Mouse (Mus musculus) B cell, adult 2 months (primary cell): ENCODE results near the gene Acaca.
A peak's percentile ranks its signal among the peaks of the same experiment; 100 is the strongest.
"Not testable (repeated sequence)": the region's sequence is repeated elsewhere in the genome, so short reads cannot be mapped to it uniquely, and the experiment has no call there.

Source experiments
- DNase-seq, 2 experiments: peaks; one replicate each; pipeline ENCODE4 v3.0.0; 2022

The Acaca gene

GRCm38 (mm10) chr11:84252425-84252824, 123.0 kb downstream of the Acaca start:
- DNase-seq = no peak

DNA sequence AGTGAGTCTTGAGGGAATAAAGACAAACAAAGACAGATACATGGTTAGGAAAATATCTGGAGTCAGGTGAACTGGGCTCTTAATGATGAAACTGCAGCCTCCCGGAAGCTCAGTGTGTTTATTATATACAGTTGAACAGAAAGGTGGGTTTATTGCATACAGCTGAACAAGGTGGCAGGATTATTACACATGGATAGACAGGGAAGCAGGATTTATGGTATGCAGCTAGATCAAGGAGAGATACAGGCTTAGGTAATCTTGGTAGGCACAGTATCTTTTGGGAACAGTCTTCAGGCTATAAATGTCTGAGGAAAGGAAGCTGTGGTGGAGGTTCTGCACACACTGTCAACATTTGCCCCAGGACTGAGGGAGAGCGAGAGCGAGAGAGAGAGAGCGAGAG, 126.4 kb downstream of the Acaca start:
- DNase-seq = no peak

DNA sequence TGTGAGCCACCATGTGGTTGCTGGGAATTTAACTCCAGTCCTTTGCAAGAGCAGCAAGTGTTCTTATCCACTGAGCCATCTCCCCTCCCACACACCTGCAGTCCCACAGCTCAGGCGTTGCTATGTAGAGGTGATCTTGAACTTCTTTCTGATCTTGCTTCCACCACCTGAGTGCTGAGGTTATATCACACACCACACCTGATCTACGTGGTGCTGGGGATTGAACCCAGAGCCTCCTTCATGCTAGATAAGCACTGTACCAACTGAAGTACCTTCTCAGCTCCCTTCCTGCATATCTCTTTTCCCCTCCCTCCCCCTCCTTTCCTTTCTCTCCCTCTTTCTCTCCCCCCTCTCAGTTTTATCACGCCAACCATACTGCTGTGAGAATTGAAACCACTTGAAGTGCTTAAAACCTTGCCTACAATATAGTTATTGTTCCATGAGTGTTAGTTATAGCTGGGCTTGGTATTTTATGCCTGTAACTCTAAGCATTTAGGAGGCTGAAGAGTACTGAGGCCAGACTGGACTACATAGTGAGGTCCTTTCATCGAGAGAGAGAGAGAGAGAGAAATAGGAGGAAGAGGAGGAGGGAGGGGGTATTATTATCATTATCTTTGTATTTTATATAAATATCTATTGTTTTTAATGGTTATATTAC, 128.7 kb downstream of the Acaca start:
- DNase-seq = no peak

DNA sequence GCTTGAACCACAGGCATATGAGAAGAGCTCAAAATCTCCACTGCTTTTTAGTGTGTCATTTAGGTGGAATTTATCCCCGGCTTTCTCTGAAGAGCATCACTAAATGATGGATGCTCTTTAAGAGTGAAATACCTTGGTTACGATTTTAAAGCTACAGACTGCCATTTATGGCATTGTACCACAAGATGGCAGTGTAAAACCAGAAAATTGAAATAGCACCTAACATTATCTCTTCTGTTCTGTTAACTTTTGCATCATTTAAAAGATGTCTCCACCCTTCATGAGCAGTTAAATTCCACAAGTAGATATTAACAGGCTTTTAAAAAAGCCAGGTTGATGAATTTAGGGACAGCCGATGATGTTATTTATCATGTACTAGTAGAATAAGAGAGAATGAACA, 135.0 kb downstream of the Acaca start:
- peak; percentile 11 to 29 for DNase-seq

- peak; percentile 41 to 50 for DNase-seq
Observed at GRCm38 (mm10) chr11:84268068-84268467, 138.6 kb downstream of the Acaca start.

DNA sequence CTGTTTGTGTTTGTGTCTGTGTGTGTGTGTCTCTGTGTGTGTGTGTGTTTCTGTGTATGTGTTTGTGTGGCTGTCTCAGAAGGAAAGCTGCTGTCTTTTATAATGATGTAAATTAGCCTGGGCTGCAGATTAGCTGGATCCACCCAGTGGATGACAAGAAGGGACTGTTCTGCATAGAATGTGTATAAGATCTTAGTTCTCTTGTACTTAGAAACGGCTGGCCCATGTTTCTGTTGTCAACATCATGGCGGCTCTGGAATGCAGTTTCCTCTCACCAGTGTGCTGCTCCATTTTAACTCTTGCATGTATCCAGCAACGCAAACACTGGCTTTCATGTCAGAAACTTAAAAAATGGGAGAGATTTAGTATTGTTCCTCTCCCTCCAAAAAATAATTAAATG, 141.0 kb downstream of the Acaca start:
- no peak for DNase-seq

GRCm38 (mm10) chr11:84271948-84272347, 142.5 kb downstream of the Acaca start:
- no peak for DNase-seq

GRCm38 (mm10) chr11:84272574-84272973, 143.1 kb downstream of the Acaca start:
- no peak for DNase-seq

DNA sequence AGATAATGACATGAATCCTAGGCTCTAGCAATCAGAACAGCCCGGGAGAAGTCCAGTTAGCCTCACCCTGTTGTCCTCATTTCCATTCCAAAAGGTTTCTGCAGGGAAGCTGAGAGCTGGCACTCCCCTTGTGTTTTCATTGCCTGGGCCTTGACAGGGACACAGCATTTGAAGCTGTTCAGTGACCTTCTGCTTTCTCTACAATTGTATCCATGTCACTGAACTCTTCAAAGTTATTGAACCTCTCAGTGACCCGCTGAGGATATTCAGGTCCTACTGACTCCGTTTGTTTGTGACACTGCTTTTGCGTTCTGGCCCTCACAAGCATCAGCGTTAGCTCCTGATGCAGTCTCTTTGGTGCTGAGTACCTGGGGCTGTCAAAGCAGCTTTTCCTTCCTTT, 147.5 kb downstream of the Acaca start:
- DNase-seq = no peak

DNA sequence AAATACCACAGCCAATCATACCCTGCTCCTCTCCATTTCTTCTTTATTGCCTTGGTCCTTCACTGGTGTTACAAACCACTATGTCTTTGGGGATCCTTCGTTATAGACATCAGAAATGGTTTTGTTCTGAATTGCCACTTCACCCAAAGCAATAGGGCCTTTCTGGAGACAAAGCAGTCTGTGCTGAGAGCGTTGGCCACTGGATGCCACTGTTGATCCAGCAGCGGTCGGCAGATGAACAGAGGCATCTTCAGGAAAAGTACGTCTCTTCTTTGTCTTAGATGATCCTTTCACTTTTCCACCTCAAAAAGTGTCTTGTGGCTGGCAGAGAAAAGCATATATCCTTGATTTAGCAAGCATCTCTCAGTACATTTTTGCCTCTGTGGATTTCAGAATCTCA, 151.8 kb downstream of the Acaca start:
- no peak for DNase-seq

DNA sequence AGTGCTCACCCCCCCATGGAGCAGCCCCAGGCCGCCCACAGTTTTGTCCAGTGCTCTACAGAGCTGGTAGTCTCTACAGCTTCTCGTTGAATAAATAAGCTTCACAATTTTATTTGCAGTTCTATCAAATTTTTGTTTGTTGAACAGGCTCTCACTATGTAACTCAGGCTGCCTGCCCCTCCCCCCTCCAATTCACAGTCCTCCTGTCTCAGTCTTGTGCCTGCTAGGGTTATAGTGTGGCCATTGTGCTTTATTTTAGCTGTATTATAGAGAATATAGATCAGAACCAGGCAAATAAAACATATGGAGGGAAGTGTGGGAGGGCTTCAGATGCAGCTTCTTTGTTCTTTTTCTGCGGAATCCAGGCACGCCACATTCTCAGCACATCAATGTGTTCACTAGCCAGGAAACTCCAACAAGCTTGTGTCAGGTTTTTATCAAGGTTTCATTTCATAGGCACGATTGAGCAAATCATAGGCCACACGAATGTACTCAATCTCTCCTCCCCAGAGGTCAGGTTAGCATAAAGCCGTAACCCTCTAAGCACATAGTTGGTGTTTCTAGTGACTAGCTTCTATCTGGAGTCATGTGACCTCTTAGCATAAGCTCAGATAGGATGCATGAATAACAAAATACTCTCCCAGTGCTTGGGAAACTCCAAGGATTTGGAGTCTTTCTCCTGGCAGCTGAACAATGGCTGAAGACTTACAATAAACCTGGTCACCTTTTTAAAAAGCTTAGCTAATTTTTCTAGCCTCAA, 153.7 kb downstream of the Acaca start:
- no peak for DNase-seq

- DNase-seq = no peak
Observed at GRCm38 (mm10) chr11:84290781-84291180, 161.3 kb downstream of the Acaca start.

GRCm38 (mm10) chr11:84292532-84292931, 163.1 kb downstream of the Acaca start:
- DNase-seq = no peak

- no peak for DNase-seq
Observed at GRCm38 (mm10) chr11:84293288-84293687, 163.8 kb downstream of the Acaca start.

- no peak for DNase-seq
Observed at GRCm38 (mm10) chr11:84296337-84296736, 166.9 kb downstream of the Acaca start.

- no peak for DNase-seq
Observed at GRCm38 (mm10) chr11:84305474-84305873, 176.0 kb downstream of the Acaca start.

DNA sequence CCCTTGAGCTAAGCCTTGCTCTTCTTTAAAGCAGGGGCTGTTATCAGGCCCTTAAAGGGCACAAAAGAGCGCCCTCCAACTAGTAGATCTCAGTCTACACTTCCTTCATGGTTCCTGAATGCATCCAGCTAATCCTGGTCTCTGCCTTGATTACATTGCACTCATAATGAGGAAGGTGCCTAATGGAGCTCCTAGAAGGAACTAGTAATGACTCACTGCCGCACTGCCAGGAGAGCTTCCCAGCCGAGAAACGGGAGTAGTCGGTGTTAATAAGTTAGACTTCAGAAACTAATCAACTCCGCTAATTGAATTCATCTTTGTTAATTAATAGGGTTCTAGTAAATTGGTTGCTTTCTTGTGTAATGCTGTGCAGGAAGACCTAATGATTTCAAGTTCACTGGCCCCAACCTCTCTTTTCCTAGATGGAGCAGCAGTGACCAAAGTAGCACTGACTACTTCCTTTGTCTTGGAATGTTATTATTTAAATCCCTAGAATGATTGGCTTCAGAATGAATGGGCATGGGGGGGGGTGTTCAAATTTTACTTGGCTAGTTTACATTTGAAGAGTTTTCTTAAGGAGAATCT, 176.8 kb downstream of the Acaca start:
- DNase-seq = no peak

- no peak for DNase-seq
Observed at GRCm38 (mm10) chr11:84324032-84324752, 194.7 kb downstream of the Acaca start.

DNA sequence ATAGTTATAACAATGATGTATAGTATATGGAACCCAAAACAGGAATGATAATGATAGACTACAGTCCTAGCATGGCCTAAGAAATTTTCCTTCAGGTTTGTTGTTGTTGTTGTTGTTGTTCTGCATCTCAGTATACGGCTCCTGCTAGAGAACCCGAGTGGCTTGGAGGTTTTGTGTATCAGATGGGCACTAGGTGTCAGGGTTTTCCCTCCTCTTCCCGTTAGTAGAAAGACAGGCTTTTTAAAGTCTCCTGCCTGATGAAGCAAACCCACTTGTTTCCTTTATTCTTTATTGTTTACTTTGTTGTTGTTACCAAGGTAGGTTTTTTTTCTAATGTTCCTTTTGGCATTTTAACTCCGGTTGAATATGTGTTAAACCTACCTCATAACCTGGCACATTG, 197.6 kb downstream of the Acaca start:
- no peak for DNase-seq

DNA sequence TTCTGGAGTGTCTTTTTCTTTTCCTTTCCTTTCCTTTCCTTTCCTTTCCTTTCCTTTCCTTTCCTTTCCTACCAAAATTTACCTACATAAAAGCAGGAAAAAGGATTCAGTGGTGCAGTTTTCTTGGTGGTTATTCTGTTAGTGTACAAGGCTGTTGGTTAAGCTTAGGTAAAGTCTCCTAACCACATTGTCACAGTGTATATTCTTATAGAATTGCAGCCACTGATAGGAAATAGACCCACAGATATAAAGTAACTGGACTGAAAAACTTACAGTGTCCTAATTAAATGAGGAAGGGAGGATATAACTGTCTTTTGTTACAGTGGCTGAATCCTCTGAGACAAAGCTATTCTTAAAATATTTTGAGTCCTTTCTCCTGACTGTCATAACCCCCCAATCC, 202.9 kb downstream of the Acaca start:
- no peak for DNase-seq

GRCm38 (mm10) chr11:84332860-84333259, 203.4 kb downstream of the Acaca start:
- DNase-seq = peak in 1 of 2 experiments; percentile 10

DNA sequence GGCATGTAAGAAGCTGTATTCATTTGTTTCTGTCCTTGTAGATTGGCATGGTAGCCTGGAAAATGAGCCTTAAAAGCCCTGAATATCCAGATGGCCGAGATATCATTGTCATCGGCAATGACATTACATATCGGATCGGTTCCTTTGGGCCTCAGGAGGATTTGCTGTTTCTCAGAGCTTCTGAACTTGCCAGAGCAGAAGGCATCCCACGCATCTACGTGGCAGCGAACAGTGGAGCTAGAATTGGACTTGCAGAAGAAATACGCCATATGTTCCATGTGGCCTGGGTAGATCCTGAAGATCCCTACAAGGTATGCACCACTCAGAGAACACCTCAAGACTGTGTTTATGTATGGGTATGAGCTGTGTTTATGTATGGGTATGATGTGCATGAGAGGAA, 208.8 kb downstream of the Acaca start:
- not testable (repeated sequence) for DNase-seq

DNA sequence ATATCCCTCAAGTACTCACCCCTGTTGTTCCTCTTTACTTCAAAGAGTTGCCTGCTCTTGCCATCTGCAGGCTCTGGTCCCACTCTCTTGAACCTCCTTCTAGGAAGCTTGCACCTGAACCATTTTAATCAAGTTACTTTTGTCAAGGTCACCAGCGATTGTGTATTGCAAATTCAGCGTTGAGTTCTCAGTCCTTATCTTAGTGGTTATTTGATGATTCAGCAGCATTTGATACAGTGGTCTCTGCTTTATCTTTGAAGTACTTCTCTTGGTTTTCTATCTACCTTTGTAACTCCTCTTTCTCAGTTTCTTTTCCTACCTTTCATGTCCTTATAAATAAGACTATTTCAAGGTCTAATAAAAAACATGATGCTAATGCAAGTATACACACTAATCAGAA, 211.2 kb downstream of the Acaca start:
- DNase-seq = no peak
